Mouse (Mus musculus) thymus, postnatal 0 days (tissue): Measurements from ENCODE around the gene Slc2a8. TPM values are rescaled to one million over a fixed set of nuclear protein-coding genes. Genes with fewer than 3 reads are reported as not detected.

Experiments
- DNase-seq: peaks from one replicate; pipeline ENCODE4 v3.0.0-alpha.2; 2015; ENCODE audit warnings: low spot score
- polyA plus RNA-seq: library from polyadenylated mRNA; unstranded; fragments of >200 nt; fragmentation: Nextera tagmentation; extraction: Ambion mirVana; gene quantifications from 2 replicates; pipeline ENCODE4 v1.2.1, GENCODE M21; 2015

Slc2a8 gene
- polyA plus RNA-seq, 1 experiment from 2014 or later, result 13.6 TPM

GRCm38 (mm10) chr2:32931730-32932129, 50.2 kb downstream of the Slc2a8 start:
- peak; percentile 89 for DNase-seq

DNA sequence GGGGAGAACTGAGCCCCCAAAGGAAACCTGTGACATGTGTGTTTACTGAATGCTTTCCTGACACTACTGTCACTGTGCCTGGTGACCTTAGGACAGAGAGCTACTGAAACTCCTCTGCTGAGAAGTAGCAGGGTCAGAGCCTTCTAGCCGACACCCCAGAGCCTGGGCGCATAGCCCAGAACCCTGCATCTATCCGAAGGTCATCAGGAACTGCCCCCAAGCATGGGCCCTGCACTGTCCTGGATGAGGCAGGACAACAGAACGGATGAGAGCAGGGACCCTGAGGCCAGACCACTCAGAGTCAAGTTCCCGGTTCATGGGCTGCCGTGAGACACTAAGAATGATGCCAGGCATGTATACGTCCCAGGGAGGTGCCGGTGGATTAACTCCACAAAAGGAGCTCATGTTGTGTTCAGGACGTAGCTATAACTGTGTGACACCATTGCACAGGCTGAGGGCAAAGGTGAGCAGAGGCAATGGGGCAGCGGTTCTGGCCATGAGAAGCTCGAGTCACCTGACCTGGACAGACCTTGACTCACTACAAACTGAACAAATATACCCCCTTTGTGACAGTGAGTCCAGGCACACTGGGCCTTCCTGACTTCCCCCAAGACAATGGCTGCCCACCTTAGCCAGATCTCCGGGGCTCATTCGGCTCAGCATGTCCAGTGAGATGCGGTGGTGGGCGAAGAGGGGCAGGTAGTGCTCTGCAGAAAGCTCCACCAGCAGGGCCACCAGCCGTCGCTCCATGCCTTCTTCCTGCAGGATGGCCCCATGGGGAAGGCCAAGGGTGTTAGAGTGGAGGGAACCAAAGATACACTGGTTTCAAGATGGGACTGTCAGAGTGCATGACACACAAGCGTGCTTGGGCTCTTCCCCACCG, 52.7 kb downstream of the Slc2a8 start:
- no peak for DNase-seq

DNA sequence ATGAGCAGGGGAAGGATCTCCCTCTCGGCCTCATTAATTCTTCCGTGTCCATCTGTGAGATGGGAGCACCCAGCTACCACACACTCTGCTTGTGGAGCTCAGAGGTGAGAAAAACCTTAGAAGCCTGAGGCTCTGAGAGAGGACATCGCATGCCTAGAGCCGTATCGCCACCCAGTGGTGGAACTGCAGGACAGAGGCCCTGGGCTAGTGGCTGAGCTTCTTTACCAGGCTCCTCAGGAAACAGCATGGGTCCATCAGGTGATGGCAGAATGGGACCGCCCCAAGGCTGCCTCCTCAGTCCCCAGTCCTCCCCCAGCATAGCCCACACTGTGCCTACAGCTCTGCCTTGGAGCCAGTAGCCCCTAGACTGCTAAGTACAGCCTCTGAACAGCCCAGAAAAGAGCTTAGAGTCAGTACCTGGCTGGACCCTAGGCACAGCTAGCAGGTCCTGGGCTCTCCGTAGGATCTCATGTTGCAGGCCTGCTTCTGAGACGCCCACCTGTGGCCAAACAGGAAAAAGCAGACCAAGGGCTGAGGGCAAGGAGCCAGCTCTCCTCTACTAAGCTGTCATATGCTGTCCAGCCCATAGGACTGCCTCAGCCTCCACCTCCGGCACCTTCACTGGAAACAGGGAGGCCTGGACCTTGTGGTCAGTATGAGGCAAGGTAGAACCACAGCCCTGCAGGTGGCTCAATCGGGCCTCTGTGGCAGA, 53.5 kb downstream of the Slc2a8 start:
- DNase-seq, result peak; percentile 60

GRCm38 (mm10) chr2:32927624-32928234, 54.2 kb downstream of the Slc2a8 start:
- no peak for DNase-seq

DNA sequence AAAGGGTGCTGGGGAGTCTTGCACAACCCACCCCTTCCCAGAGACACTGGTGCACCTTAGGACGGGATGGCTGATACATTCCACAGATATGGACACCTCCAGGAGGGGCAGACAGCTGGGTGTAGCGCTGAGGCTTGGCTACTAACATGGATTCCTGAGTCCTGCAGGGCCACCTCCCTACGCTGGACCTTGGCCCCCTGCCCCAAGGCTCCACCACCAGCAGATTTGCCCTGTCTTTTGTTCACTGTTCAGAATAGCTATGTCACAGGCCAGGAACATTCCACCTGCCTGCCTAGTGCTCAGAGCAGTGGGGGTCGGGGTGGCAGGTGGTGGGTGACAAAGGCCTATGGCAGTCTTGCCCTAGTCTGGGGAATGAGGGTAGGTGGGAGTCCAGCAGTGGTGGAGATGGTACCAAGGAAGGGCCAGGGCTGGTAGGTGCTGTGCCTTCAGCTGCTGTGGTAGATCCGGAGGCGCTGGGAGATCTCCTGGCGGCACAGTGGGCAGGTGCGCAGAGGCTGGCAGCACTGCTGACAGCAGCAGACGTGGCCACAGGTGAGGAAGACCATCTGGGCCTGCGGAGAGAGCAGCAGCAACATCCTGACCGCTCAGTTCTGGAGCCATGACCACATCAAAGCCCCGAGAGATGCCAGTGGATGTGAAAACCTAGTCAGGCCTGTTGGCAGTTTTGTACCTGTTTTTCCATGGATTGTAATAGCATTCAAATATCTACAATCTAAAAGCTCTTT, 55.4 kb downstream of the Slc2a8 start:
- DNase-seq, result peak; percentile 46

GRCm38 (mm10) chr2:32924306-32924844, 57.5 kb downstream of the Slc2a8 start:
- DNase-seq, result no peak

- DNase-seq, result no peak
Measured at GRCm38 (mm10) chr2:32923551-32924250, 58.2 kb downstream of the Slc2a8 start.

Other genes with a start within 250 kb of the Slc2a8 start
- 0.26 and 0.44 TPM in 2 replicates for gene 6330409D20Rik, start 241.1 kb downstream of the Slc2a8 start, polyA plus RNA-seq
- 86.3 and 91.9 TPM in 2 replicates for gene Tor2a, start 224.8 kb downstream of the Slc2a8 start, polyA plus RNA-seq
- gene Ttc16, start 206.4 kb downstream of the Slc2a8 start, polyA plus RNA-seq, result 0.69 and 0.95 TPM in 2 replicates
- 25.7 and 26.5 TPM in 2 replicates for gene Ptrh1, start 206.3 kb downstream of the Slc2a8 start, polyA plus RNA-seq
- gene Cfap157, start 197.7 kb downstream of the Slc2a8 start, polyA plus RNA-seq, result 4.4 and 4.7 TPM in 2 replicates
- 6.0 and 7.0 TPM in 2 replicates for gene Stxbp1, start 134.8 kb downstream of the Slc2a8 start, polyA plus RNA-seq
- gene Fam129b, start 106.0 kb downstream of the Slc2a8 start, polyA plus RNA-seq, result 10.9 and 12.4 TPM in 2 replicates
- gene Rpl12, start 20.5 kb downstream of the Slc2a8 start, polyA plus RNA-seq, result 269 and 272 TPM in 2 replicates
- 3.3 and 4.0 TPM in 2 replicates for gene Lrsam1, start 20.5 kb downstream of the Slc2a8 start, polyA plus RNA-seq
- 0.81 and 1.0 TPM in 2 replicates for gene Garnl3, start 149.6 kb upstream of the Slc2a8 start, polyA plus RNA-seq
- gene Angptl2, start 234.0 kb upstream of the Slc2a8 start, polyA plus RNA-seq, result 29.8 and 34.7 TPM in 2 replicates